Mouse (Mus musculus) MEL (cell line): Measurements from ENCODE around the gene Nme4. TPM values are rescaled to one million over a fixed set of nuclear protein-coding genes. Genes with fewer than 3 reads are reported as not detected.

ENCODE experiments used
- DNase-seq: peaks from one replicate; pipeline ENCODE4 v3.0.0; 2011; ENCODE audit warnings: low read depth, low spot score
- H3K27ac ChIP-seq: 2 replicates; pipeline ENCODE4 v1.5.1; 2012; ENCODE audit warnings: low read depth, mild to moderate bottlenecking, control low read depth, low read length, moderate library complexity; ENCODE audit not compliant: control insufficient read depth
- H3K27me3 ChIP-seq, 2 experiments: fragments of 150-350 bp in 1 of 2; sonication (generic) in 1 of 2; 2 replicates each; pipeline ENCODE4 v1.6.1; 2012; ENCODE audit warnings: low read length in 2 of 2, mild to moderate bottlenecking in 2 of 2, improper control_type of control experiment in 1 of 2, moderate library complexity in 1 of 2; ENCODE audit not compliant: insufficient read depth in 2 of 2, control insufficient read depth in 1 of 2
- H3K36me3 ChIP-seq, 2 experiments: 2 replicates each; pipeline ENCODE4 v1.6.1; 2012 to 2014; ENCODE audit warnings: low read length in 2 of 2, improper control_type of control experiment in 1 of 2, inconsistent platforms in 1 of 2, mild to moderate bottlenecking in 1 of 2; ENCODE audit not compliant: insufficient read depth in 2 of 2, control insufficient read depth in 1 of 2
- H3K4me1 ChIP-seq, 2 experiments: fragments of 150-350 bp in 1 of 2; sonication (generic) in 1 of 2; 2 replicates each; pipeline ENCODE4 v1.6.1; 2012; ENCODE audit warnings: low read length in 2 of 2, improper control_type of control experiment in 1 of 2, mild to moderate bottlenecking in 1 of 2; ENCODE audit not compliant: insufficient read depth in 2 of 2, control insufficient read depth in 1 of 2
- H3K4me3 ChIP-seq, 2 experiments: fragments of 150-350 bp in 1 of 2; sonication (generic) in 1 of 2; 2 replicates each; pipeline ENCODE4 v1.5.1; 2012; ENCODE audit warnings: low read depth in 2 of 2, low read length in 2 of 2, mild to moderate bottlenecking in 2 of 2, moderate library complexity in 2 of 2, control low read depth in 1 of 2, improper control_type of control experiment in 1 of 2; ENCODE audit not compliant: control insufficient read depth in 1 of 2, insufficient read depth in 1 of 2
- H3K79me2 ChIP-seq: 2 replicates; pipeline ENCODE4 v1.6.1; 2012; ENCODE audit warnings: mild to moderate bottlenecking, low read length, moderate library complexity; ENCODE audit not compliant: control insufficient read depth, poor library complexity, insufficient read depth
- H3K9ac ChIP-seq: 2 replicates; pipeline ENCODE4 v1.6.1; 2012; ENCODE audit warnings: low read depth, mild to moderate bottlenecking, control low read depth, low read length, moderate library complexity; ENCODE audit not compliant: control insufficient read depth, poor library complexity, severe bottlenecking
- H3K9me3 ChIP-seq: fragments of 150-350 bp; sonication (generic); replicated peaks from 2 replicates; pipeline ENCODE4 v1.6.1; 2012; ENCODE audit warnings: mild to moderate bottlenecking, low read length, improper control_type of control experiment, moderate library complexity; ENCODE audit not compliant: insufficient read depth
- BHLHE40 ChIP-seq: IDR thresholded peaks from 2 replicates; pipeline ENCODE4 v1.6.1; 2012; ENCODE audit warnings: low read depth, mild to moderate bottlenecking, inconsistent platforms, low read length, improper control_type of control experiment, borderline replicate concordance
- CTCF ChIP-seq, 3 experiments: IDR thresholded peaks in 2 of 3; conservative IDR thresholded peaks in 1 of 3; 2 replicates each; pipeline ENCODE4 v1.5.1; 2011 to 2012; ENCODE audit warnings: low read length in 3 of 3, low read depth in 2 of 3, mild to moderate bottlenecking in 2 of 3, improper control_type of control experiment in 1 of 3, inconsistent platforms in 1 of 3, mixed read lengths in 1 of 3, moderate library complexity in 1 of 3; ENCODE audit not compliant: control insufficient read depth in 1 of 3, insufficient read depth in 1 of 3, poor library complexity in 1 of 3, severe bottlenecking in 1 of 3
- E2F4 ChIP-seq: IDR thresholded peaks from 2 replicates; pipeline ENCODE4 v1.6.1; 2011; ENCODE audit warnings: low read depth, low read length, improper control_type of control experiment, borderline replicate concordance
- EP300 ChIP-seq, 2 experiments: IDR thresholded peaks; 2 replicates each; pipeline ENCODE4 v1.6.1; 2011; ENCODE audit warnings: improper control_type of control experiment in 2 of 2, low read length in 2 of 2, low read depth in 1 of 2, mild to moderate bottlenecking in 1 of 2
- MAFK ChIP-seq: IDR thresholded peaks from 2 replicates; pipeline ENCODE4 v1.6.1; 2011; ENCODE audit warnings: low read depth, mild to moderate bottlenecking, low read length, improper control_type of control experiment, borderline replicate concordance
- MAX ChIP-seq: IDR thresholded peaks from 2 replicates; pipeline ENCODE4 v1.6.1; 2011; ENCODE audit warnings: low read length, improper control_type of control experiment
- MAZ ChIP-seq: IDR thresholded peaks from 2 replicates; pipeline ENCODE4 v1.6.1; 2012; ENCODE audit warnings: low read depth, mild to moderate bottlenecking, inconsistent platforms, low read length, improper control_type of control experiment
- POLR2AphosphoS5 ChIP-seq: IDR thresholded peaks from 2 replicates; pipeline ENCODE4 v1.6.1; 2012; ENCODE audit warnings: low read depth, borderline replicate concordance, mild to moderate bottlenecking, inconsistent platforms, low read length, moderate library complexity, mixed read lengths
- RCOR1 ChIP-seq: IDR thresholded peaks from 2 replicates; pipeline ENCODE4 v1.6.1; 2012; ENCODE audit warnings: low read depth, mild to moderate bottlenecking, inconsistent platforms, low read length, improper control_type of control experiment
- SIN3A ChIP-seq: IDR thresholded peaks from 2 replicates; pipeline ENCODE4 v1.6.1; 2012; ENCODE audit warnings: low read length, improper control_type of control experiment, inconsistent platforms
- TCF12 ChIP-seq: IDR thresholded peaks from 2 replicates; pipeline ENCODE4 v1.6.1; 2014; ENCODE audit warnings: low read depth, mild to moderate bottlenecking, inconsistent platforms, low read length, improper control_type of control experiment, moderate library complexity
- UBTF ChIP-seq: IDR thresholded peaks from 2 replicates; pipeline ENCODE4 v1.6.1; 2012; ENCODE audit warnings: low read depth, mild to moderate bottlenecking, inconsistent platforms, low read length, improper control_type of control experiment, moderate library complexity, borderline replicate concordance; ENCODE audit not compliant: insufficient read depth
- USF2 ChIP-seq, 2 experiments: IDR thresholded peaks; 2 replicates each; pipeline ENCODE4 v1.6.1; 2011 to 2012; ENCODE audit warnings: improper control_type of control experiment in 2 of 2, low read length in 2 of 2, borderline replicate concordance in 1 of 2, inconsistent platforms in 1 of 2, low read depth in 1 of 2, mild to moderate bottlenecking in 1 of 2; ENCODE audit not compliant: insufficient read depth in 1 of 2
- ZNF384 ChIP-seq: IDR thresholded peaks from 2 replicates; pipeline ENCODE4 v1.6.1; 2012; ENCODE audit warnings: low read depth, mild to moderate bottlenecking, inconsistent platforms, low read length, improper control_type of control experiment
- polyA plus RNA-seq, 2 experiments: library from polyadenylated mRNA; stranded (reverse) in 1 of 2; unstranded in 1 of 2; fragments of >175 nt in 1 of 2; fragments of >200 nt in 1 of 2; gene quantifications; 2 replicates each; pipeline versions ENCODE4 v1.2.1 to v1.2.4; 2012; ENCODE audit warnings: low replicate concordance in 2 of 2, low read depth in 1 of 2; ENCODE audit not compliant: insufficient read length in 2 of 2, insufficient read depth in 1 of 2, missing spikeins in 1 of 2
- total RNA-seq: library from RNA; depleted of rRNA; stranded (reverse); fragments of 300-350 nt; gene quantifications from 2 replicates; pipeline ENCODE4 v1.2.3, GENCODE M21; 2012

Nme4 gene
- total and polyA plus RNA-seq, 3 experiments: 115 to 430 (median 125) TPM

- H3K27me3 ChIP-seq: no peaks in the 10 kb centered on the region; a peak in 1 of 4 replicates
- H3K79me2 ChIP-seq: no peaks in the 10 kb centered on the region
- DNase-seq: peak; percentile 39
- no peak overlapping the region; a peak in 1 of 4 replicates for H3K4me3 ChIP-seq
- peak overlapping the region; percentile 1; the same call in 1 of the 2 replicates for H3K27ac ChIP-seq
- peaks cover 2 to 10% of the 10 kb centered on the region in 2 experiments for H3K4me1 ChIP-seq
- H3K36me3 ChIP-seq: peaks cover 0 to 11% of the 10 kb centered on the region in 2 experiments; a peak in 2 of 4 replicates
- no peaks in the 10 kb centered on the region for H3K9me3 ChIP-seq
- peak; percentile 68 for TF ChIP-seq MAZ
- TF ChIP-seq ZNF384: peak; percentile 82
- no peak for TF ChIP-seq POLR2AphosphoS5
- TF ChIP-seq USF2 (IDR thresholded peaks at IDR 0.05; ENCODE audit: borderline replicate concordance in 1 of 2, insufficient read depth in 1 of 2, low read depth in 1 of 2, low read length in 2 of 2): no peak
- no peak overlapping the region for H3K9ac ChIP-seq
These were observed 10.2 kb upstream of the Nme4 start for GRCm38 (mm10) chr17:26105619-26106018.

DNA sequence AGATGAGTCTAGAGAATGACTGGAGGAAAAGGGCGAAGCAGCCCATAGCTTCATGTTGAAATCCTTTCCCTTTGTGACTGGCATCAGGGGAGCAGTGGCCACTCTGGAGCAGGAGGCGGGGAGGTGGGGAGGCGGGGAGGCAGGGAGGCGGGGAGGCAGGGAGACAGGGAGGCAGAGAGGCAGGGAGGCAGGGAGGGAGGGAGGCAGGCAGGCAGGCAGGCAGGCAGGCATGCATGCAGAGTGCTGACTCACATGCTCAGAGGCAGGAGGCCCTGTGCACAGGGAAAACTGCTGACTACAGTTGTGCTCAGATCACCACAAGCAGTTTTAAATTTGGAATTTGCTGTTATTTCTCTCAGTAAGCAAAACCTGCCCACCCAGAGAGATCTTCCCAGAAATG is 6.1 kb upstream of the Nme4 start:
- H3K27ac ChIP-seq: no peak overlapping the region
- no peak overlapping the region for H3K4me3 ChIP-seq

GRCm38 (mm10) chr17:26100166-26100565 is 4.8 kb upstream of the Nme4 start:
- Histone ChIP-seq H3K79me2 (peaks cover under 1% of the 10 kb centered on the region; the same call in 1 of the 2 replicates), H3K27me3 (no peaks in the 10 kb centered on the region), H3K4me1 (peaks cover 0 to 5% of the 10 kb centered on the region in 2 experiments; a peak in 2 of 4 replicates), H3K36me3 (peaks cover 0 to 10% of the 10 kb centered on the region in 2 experiments; a peak in 2 of 4 replicates), H3K9ac (no peak overlapping the region), H3K27ac (no peak overlapping the region), H3K4me3 (no peak overlapping the region), H3K9me3 (no peaks in the 10 kb centered on the region)
- TF ChIP-seq BHLHE40: no peak
- TF ChIP-seq E2F4: no peak
- no peak for TF ChIP-seq TCF12
- TF ChIP-seq SIN3A: no peak
- no peak for TF ChIP-seq UBTF
- TF ChIP-seq MAX: no peak
- TF ChIP-seq CTCF (IDR thresholded peaks at IDR 0.05 in 2 of 3, conservative IDR thresholded peaks at IDR 0.05 in 1 of 3; ENCODE audit: control insufficient read depth in 1 of 3, insufficient read depth in 1 of 3, low read depth in 2 of 3, low read length in 3 of 3, poor library complexity in 1 of 3, severe bottlenecking in 1 of 3): no peak
- no peak for DNase-seq

More for the DNA sequence above, 6.1 kb upstream of the Nme4 start:
- Histone ChIP-seq H3K9ac (no peak overlapping the region), H3K36me3 (peaks cover 0 to 11% of the 10 kb centered on the region in 2 experiments; a peak in 2 of 4 replicates), H3K27me3 (no peaks in the 10 kb centered on the region), H3K79me2 (no peaks in the 10 kb centered on the region), H3K4me1 (peaks cover 2 to 10% of the 10 kb centered on the region in 2 experiments), H3K9me3 (no peaks in the 10 kb centered on the region)
- no peak for TF ChIP-seq RCOR1
- peak; percentile 26; the same call in 1 of the 2 replicates for TF ChIP-seq MAFK
- TF ChIP-seq EP300 (IDR thresholded peaks at IDR 0.05; ENCODE audit: low read depth in 1 of 2, low read length in 2 of 2): 0 out of 4 replicates have a peak, but pooled peaks of 1 of the 2 experiments have one; percentile 10
- DNase-seq: peak; percentile 62
